Mouse (Mus musculus) splenic B cell, adult 2 months (primary cell): ENCODE data around the gene Tnk1.
"Not testable (repeated sequence)": the region's sequence is repeated elsewhere in the genome, so short reads cannot be mapped to it uniquely, and the experiment has no call there.

Source experiments
- DNase-seq: peaks from one replicate; pipeline ENCODE4 v3.0.0-alpha.2; 2011; ENCODE audit warnings: low read depth, low spot score
- H3K27me3 ChIP-seq: 2 replicates; pipeline ENCODE4 v1.6.1; 2012; ENCODE audit warnings: mild to moderate bottlenecking, low read length, moderate library complexity, mixed read lengths; ENCODE audit not compliant: control insufficient read depth, poor library complexity, insufficient read depth, severe bottlenecking
- H3K36me3 ChIP-seq: 2 replicates; pipeline ENCODE4 v1.6.1; 2012; ENCODE audit warnings: mild to moderate bottlenecking, low read length, moderate library complexity, mixed read lengths; ENCODE audit not compliant: control insufficient read depth, poor library complexity, insufficient read depth, severe bottlenecking

The Tnk1 gene

GRCm38 (mm10) chr11:69867335-69867734, 8.8 kb upstream of the Tnk1 start:
- no peak for DNase-seq
- H3K36me3 ChIP-seq = no peaks in the 10 kb centered on the region
- no peaks in the 10 kb centered on the region for H3K27me3 ChIP-seq

- H3K27me3 ChIP-seq = no peaks in the 10 kb centered on the region
- no peak for DNase-seq
- no peaks in the 10 kb centered on the region for H3K36me3 ChIP-seq
Observed at GRCm38 (mm10) chr11:69865561-69865960, 7.0 kb upstream of the Tnk1 start.

GRCm38 (mm10) chr11:69864138-69864860, 5.8 kb upstream of the Tnk1 start:
- no peaks in the 10 kb centered on the region for H3K27me3 ChIP-seq
- no peaks in the 10 kb centered on the region for H3K36me3 ChIP-seq
- no peak for DNase-seq

GRCm38 (mm10) chr11:69863729-69864128, 5.2 kb upstream of the Tnk1 start:
- DNase-seq, H3K36me3 ChIP-seq, H3K27me3 ChIP-seq: not testable (repeated sequence)

GRCm38 (mm10) chr11:69855347-69855746, 3.2 kb downstream of the Tnk1 start:
- no peaks in the 10 kb centered on the region for H3K27me3 ChIP-seq
- DNase-seq = peak; percentile 71
- no peaks in the 10 kb centered on the region for H3K36me3 ChIP-seq

- no peak for DNase-seq
- no peaks in the 10 kb centered on the region for H3K36me3 ChIP-seq
- H3K27me3 ChIP-seq = no peaks in the 10 kb centered on the region
Observed at GRCm38 (mm10) chr11:69854680-69855079, 3.9 kb downstream of the Tnk1 start.

- Histone ChIP-seq H3K36me3 (no peaks in the 10 kb centered on the region), H3K27me3 (no peaks in the 10 kb centered on the region)
- no peak for DNase-seq
Observed at GRCm38 (mm10) chr11:69853994-69854393, 4.5 kb downstream of the Tnk1 start.

- Histone ChIP-seq H3K27me3 (no peaks in the 10 kb centered on the region), H3K36me3 (no peaks in the 10 kb centered on the region)
- DNase-seq = no peak
Observed at GRCm38 (mm10) chr11:69850754-69851153, 7.8 kb downstream of the Tnk1 start.

GRCm38 (mm10) chr11:69849884-69850283, 8.6 kb downstream of the Tnk1 start:
- DNase-seq = no peak
- H3K36me3 ChIP-seq = no peaks in the 10 kb centered on the region

GRCm38 (mm10) chr11:69849128-69849527, 9.4 kb downstream of the Tnk1 start:
- Histone ChIP-seq H3K27me3 (no peaks in the 10 kb centered on the region), H3K36me3 (no peaks in the 10 kb centered on the region)
- DNase-seq = no peak

More at GRCm38 (mm10) chr11:69849884-69850283, 8.6 kb downstream of the Tnk1 start:
- no peaks in the 10 kb centered on the region for H3K27me3 ChIP-seq

- no peaks in the 10 kb centered on the region for H3K36me3 ChIP-seq
- DNase-seq = no peak
- no peaks in the 10 kb centered on the region for H3K27me3 ChIP-seq
Observed at GRCm38 (mm10) chr11:69848021-69848420, 10.5 kb downstream of the Tnk1 start.

GRCm38 (mm10) chr11:69846738-69847688, 11.5 kb downstream of the Tnk1 start:
- H3K36me3 ChIP-seq = no peaks in the 10 kb centered on the region
- H3K27me3 ChIP-seq = no peaks in the 10 kb centered on the region
- no peak for DNase-seq

- Histone ChIP-seq H3K27me3 (no peaks in the 10 kb centered on the region), H3K36me3 (no peaks in the 10 kb centered on the region)
- DNase-seq = peak; percentile 89
Observed at GRCm38 (mm10) chr11:69846198-69846680, 12.3 kb downstream of the Tnk1 start, which contains the start of gene Plscr3. Gene Plscr3 (plus strand): TSS chr11:69846376.

- no peaks in the 10 kb centered on the region for H3K27me3 ChIP-seq
- no peak for DNase-seq
- H3K36me3 ChIP-seq = no peaks in the 10 kb centered on the region
Observed at GRCm38 (mm10) chr11:69838714-69839104, 19.8 kb downstream of the Tnk1 start.
